Mouse (Mus musculus) olfactory bulb, adult 2 months (tissue): ENCODE results near the gene Fgfr2.

Source experiments
- CTCF ChIP-seq: fragments of 200-500 bp; IDR thresholded peaks from 2 replicates; pipeline ENCODE4 v1.5.1; 2012; ENCODE audit warnings: low read depth, mild to moderate bottlenecking, low read length, moderate library complexity; ENCODE audit not compliant: insufficient read depth
- POLR2A ChIP-seq: fragments of 200-500 bp; IDR thresholded peaks from 2 replicates; pipeline ENCODE4 v1.6.1; 2012; ENCODE audit warnings: mild to moderate bottlenecking, low read depth, low read length, moderate library complexity; ENCODE audit not compliant: insufficient read depth

DNA sequence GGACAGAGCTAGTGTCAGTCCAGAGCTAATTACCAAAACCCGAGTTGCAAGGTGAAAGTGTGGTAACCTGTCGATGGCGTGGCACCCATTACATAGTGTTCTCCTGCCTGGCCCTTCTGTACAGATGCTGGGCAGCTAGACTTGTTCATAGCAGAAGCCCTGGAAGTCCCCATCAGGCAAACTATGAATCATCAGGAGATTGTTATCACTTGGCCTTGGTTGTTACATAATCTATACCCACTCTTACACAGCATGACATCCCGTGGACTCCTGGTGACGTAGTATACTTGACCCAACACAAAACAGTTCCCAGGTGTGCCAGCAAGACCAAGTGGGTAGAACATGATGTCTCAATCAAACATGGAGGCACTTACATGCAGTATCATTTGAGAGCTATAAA is 2885.9 kb downstream of the Fgfr2 start:
- TF ChIP-seq CTCF (no peak), POLR2A (no peak)
